Mouse (Mus musculus) lung, adult 2 months (tissue): ENCODE results near the gene Npr1. TPM values are rescaled to one million over a fixed set of nuclear protein-coding genes. Genes with fewer than 3 reads are reported as not detected.

Experiments
- DNase-seq: peaks from one replicate; pipeline ENCODE4 v3.0.0; 2022
- H3K4me1 ChIP-seq: fragments of 200-500 bp; 2 replicates; pipeline ENCODE4 v1.6.1; 2011; ENCODE audit warnings: low read length; ENCODE audit not compliant: control insufficient read depth, insufficient read depth
- H3K4me3 ChIP-seq: fragments of 200-500 bp; replicated peaks from 2 replicates; pipeline ENCODE3; 2011; ENCODE audit warnings: low read depth, mild to moderate bottlenecking, control low read depth, low read length; ENCODE audit errors: extremely low read depth
- CTCF ChIP-seq: fragments of 200-500 bp; IDR thresholded peaks from 2 replicates; pipeline ENCODE4 v1.5.1; 2011; ENCODE audit warnings: mild to moderate bottlenecking, low read length, control low read depth; ENCODE audit not compliant: insufficient read depth
- POLR2A ChIP-seq: fragments of 200-500 bp; IDR thresholded peaks from 2 replicates; pipeline ENCODE4 v1.6.1; 2011; ENCODE audit warnings: low read depth, mild to moderate bottlenecking, control low read depth, low read length, borderline replicate concordance; ENCODE audit errors: extremely low read depth
- WGBS: fragments of 180-500 bp; shearing (Covaris S2); methylation state at CpG from one replicate; pipeline ENCODE4 v1.1.7; 2018; 5-methylcytosine and 5-hydroxymethylcytosine counted together
- polyA plus RNA-seq: library from polyadenylated mRNA; depleted of rRNA; stranded (reverse); fragments of >200 nt; gene quantifications from 2 replicates; pipeline ENCODE4 v1.2.3, GENCODE M21; 2012

Npr1 gene
- polyA plus RNA-seq, 1 experiment: 199 TPM

DNA sequence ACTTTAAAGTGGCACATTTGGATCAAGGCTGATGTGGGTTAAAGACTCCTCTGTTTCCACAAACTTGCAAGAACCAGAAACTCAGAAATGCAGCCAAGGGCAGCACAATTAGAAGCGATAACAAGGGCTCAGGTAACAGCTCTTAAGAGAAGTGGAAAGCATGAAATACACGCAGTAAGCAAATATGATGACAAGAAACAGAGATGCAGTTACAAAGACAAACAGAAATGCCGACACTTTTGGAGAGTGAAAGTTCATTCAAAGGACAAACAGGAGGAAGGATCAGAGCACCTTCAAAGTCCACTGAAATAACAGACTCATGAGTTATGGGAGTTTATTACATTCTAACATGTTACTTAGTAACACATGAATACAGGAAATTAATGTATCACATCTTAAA is 40.7 kb upstream of the Npr1 start:
- Histone ChIP-seq H3K4me3 (no peak overlapping the region), H3K4me1 (peaks cover 4% of the 10 kb centered on the region; the same call in 1 of the 2 replicates)
- DNase-seq: no peak
- TF ChIP-seq CTCF (no peak), POLR2A (no peak)
- 63% methylated on average over 3 of the region's 3 CpGs for WGBS

GRCm38 (mm10) chr3:90505216-90505615 is 39.5 kb upstream of the Npr1 start:
- 81% methylated on average over 5 of the region's 5 CpGs for WGBS
- DNase-seq: no peak
- Histone ChIP-seq H3K4me3 (no peak overlapping the region), H3K4me1 (peaks cover 4% of the 10 kb centered on the region; the same call in 1 of the 2 replicates)
- TF ChIP-seq CTCF (no peak), POLR2A (no peak)

- WGBS: 72% methylated on average over 4 of the region's 4 CpGs
- Histone ChIP-seq H3K4me1 (peaks cover 4% of the 10 kb centered on the region; the same call in 1 of the 2 replicates), H3K4me3 (no peak overlapping the region)
- TF ChIP-seq CTCF: no peak
- DNase-seq: no peak
Observed at GRCm38 (mm10) chr3:90503444-90503843, 37.8 kb upstream of the Npr1 start.

DNA sequence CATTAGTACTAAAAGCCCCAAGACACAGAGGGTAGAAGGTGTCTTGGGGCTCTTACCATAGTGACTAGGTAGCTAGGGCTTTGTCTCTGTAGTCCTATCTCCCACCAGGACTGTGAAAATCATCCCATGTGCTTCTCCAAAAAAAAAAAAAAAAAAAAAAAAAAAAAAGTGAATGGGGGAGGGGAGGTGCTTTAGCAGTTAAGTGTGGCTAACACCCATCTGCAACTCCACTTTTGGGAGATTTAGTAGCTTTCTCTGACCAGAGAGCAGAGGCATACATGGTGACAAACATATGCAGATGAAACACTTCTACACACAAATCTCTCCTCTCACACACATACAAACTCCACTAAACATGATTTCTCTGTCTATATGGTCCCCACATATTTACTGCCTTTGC is 31.9 kb upstream of the Npr1 start:
- no peak for TF ChIP-seq CTCF
- TF ChIP-seq POLR2A: no peak
- DNase-seq: no peak
- H3K4me1 ChIP-seq: no peaks in the 10 kb centered on the region

DNA sequence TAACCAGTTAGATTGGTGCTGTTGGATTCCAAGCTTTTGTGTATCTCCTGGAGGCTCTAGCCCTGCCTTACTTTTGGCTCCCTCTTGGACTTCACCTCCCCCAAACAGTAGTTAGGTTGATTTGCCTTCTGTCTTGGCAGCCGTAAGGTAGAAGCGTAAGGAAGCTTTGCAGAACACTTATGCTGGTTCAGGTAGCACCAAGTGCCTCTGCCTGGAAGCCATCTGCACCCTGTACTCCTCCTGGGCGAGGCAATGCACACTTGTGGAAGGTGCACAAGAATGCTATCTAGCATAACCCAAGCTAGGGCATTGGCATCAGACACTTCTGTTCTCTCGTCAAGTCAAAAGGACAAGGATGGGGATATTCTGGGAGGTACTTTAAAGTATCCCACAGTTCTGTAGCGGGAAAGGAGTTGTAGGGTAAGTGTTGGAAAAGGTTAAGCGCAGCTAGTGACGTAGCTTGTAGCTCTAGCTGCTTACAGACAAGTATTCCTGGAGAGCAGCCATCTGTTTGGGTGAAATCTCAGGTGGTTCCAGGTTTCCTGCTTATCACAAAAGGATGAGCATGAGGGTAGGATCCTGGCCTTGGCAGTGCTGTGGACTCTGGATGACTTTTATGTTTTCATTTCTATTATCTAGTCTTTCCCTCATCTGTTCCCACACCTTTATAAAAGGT is 30.3 kb upstream of the Npr1 start:
- 75% methylated on average over 7 of the region's 7 CpGs for WGBS
- no peak for DNase-seq
- no peaks in the 10 kb centered on the region for H3K4me1 ChIP-seq
- TF ChIP-seq POLR2A: no peak
- TF ChIP-seq CTCF: no peak
- H3K4me3 ChIP-seq: no peak overlapping the region

More for the DNA sequence above, 31.9 kb upstream of the Npr1 start:
- H3K4me3 ChIP-seq: no peak overlapping the region

DNA sequence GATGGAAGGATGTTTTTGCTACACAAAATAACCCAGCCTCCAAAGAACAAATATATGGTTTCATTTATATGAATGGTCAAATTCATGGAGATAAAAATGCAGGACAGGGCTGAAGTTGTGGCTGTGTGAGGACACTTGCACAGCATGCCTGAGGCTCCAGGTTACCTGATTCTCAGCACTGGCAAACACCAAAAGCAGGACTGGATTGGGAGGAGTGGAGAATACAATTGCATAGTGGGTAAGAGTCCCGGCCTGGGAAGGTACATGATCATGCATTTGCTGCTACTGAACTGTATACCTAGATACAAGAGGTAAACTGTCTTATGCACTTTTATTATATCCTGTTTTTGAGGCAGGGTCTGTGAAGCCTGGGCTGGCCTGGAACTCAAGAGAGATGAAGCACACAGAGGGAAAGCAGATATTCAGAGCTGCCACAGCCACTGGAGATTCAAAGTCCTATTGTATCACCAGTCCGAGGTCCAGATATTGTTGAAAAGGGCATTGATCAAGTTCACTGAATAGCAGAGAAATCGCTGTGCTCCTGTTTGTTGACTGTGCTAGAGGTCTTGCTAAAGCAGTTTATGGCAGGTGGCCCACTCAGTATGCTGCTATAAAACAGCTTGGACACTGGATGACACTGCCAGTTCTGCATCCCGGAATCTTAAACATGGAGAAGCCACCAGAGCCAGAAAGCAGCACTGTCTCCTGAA is 28.3 kb upstream of the Npr1 start:
- Histone ChIP-seq H3K4me3 (no peak overlapping the region), H3K4me1 (peaks cover 3% of the 10 kb centered on the region; the same call in 1 of the 2 replicates)
- 60% methylated on average over 4 of the region's 4 CpGs for WGBS
- TF ChIP-seq CTCF (no peak), POLR2A (no peak)
- DNase-seq: no peak

GRCm38 (mm10) chr3:90491350-90491749 is 25.7 kb upstream of the Npr1 start:
- peaks cover 3% of the 10 kb centered on the region; the same call in 1 of the 2 replicates for H3K4me1 ChIP-seq
- no peak for DNase-seq
- H3K4me3 ChIP-seq: no peak overlapping the region
- TF ChIP-seq POLR2A: no peak
- TF ChIP-seq CTCF: 0 out of 2 replicates have a peak, but pooled peaks have one; percentile 4
- WGBS: 37% methylated on average over 2 of the region's 2 CpGs

- TF ChIP-seq POLR2A (peak; percentile 60; the same call in 1 of the 2 replicates), CTCF (peak; percentile 70)
- under 1% methylated on average over 37 of the region's 37 CpGs for WGBS
- Histone ChIP-seq H3K4me1 (peaks cover 3% of the 10 kb centered on the region; the same call in 1 of the 2 replicates), H3K4me3 (peak within 1 kb of the TSS; percentile 97)
- peak; percentile 97 for DNase-seq
Observed at GRCm38 (mm10) chr3:90490696-90491256, 25.1 kb upstream of the Npr1 start, which contains the start of gene Snapin. TSS of gene Snapin (minus strand) at chr3:90491033.

DNA sequence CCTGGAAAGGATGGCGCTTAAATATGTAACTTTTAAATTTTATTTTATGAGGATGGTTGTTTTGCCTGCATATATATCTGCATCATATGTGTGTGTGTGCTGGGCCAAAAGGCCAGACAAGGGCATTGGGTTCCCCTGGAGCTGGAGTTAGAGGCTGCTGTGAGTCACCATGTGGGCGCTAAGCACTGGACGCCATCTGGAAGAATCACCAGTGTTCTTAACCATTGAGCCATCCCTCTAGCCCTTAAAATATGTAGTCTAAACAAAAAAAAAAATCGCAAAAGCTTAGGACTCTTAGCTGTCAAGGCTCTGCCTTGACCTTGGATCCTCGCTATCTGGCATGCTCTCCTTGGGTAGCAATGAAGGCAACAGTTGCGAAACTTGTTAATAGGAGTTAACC is 22.9 kb upstream of the Npr1 start:
- TF ChIP-seq POLR2A: no peak
- no peak for TF ChIP-seq CTCF
- no peak for DNase-seq
- Histone ChIP-seq H3K4me3 (no peak overlapping the region), H3K4me1 (peaks cover 3% of the 10 kb centered on the region; the same call in 1 of the 2 replicates)
- 83% methylated on average over 6 of the region's 6 CpGs for WGBS
